Mouse (Mus musculus) brain, embryonic 14.5 days (tissue): Measurements from ENCODE around the gene Tceal3.

Experiments used
- CTCF ChIP-seq: fragments of 200-500 bp; IDR thresholded peaks from 2 replicates; pipeline ENCODE4 v1.5.1; 2012; ENCODE audit warnings: inconsistent platforms, mild to moderate bottlenecking, moderate library complexity, borderline replicate concordance; ENCODE audit not compliant: insufficient read depth, insufficient read length; ENCODE audit errors: extremely low read depth
- POLR2A ChIP-seq: fragments of 200-500 bp; IDR thresholded peaks from 2 replicates; pipeline ENCODE4 v1.6.1; 2012; ENCODE audit warnings: mild to moderate bottlenecking, inconsistent platforms, borderline replicate concordance; ENCODE audit not compliant: poor library complexity, insufficient read depth, insufficient read length, severe bottlenecking; ENCODE audit errors: extremely low read depth

- TF ChIP-seq CTCF (no peak), POLR2A (no peak)
Measured at GRCm38 (mm10) chrX:136584617-136585016, 6.0 kb upstream of the Tceal3 start.
